Mouse (Mus musculus): Measurements from ENCODE around the gene Card10.

Card10 gene

GRCm38 (mm10) chr15:78834233-78835005, 31.6 kb upstream of the Card10 start:
- DNase-seq = peak; percentile 80

GRCm38 (mm10) chr15:78833582-78833981, 30.7 kb upstream of the Card10 start:
- DNase-seq = no peak

- DNase-seq = peak; percentile 89
Observed at GRCm38 (mm10) chr15:78832701-78833123, 29.9 kb upstream of the Card10 start.

- DNase-seq = peak; percentile 88
Observed at GRCm38 (mm10) chr15:78831720-78832657, 29.1 kb upstream of the Card10 start.

- DNase-seq = no peak
Observed at GRCm38 (mm10) chr15:78830742-78831719, 28.2 kb upstream of the Card10 start.

- DNase-seq = no peak
Observed at GRCm38 (mm10) chr15:78829636-78830035, 26.8 kb upstream of the Card10 start.

GRCm38 (mm10) chr15:78828315-78828714, 25.5 kb upstream of the Card10 start:
- no peak for DNase-seq

- peak; percentile 86 for DNase-seq
Observed at GRCm38 (mm10) chr15:78826213-78827204, 23.7 kb upstream of the Card10 start.

GRCm38 (mm10) chr15:78816074-78816391, 13.2 kb upstream of the Card10 start:
- no peak for DNase-seq

- DNase-seq = no peak
Observed at GRCm38 (mm10) chr15:78815314-78816073, 12.7 kb upstream of the Card10 start.

GRCm38 (mm10) chr15:78813603-78814002, 10.8 kb upstream of the Card10 start:
- no peak for DNase-seq

GRCm38 (mm10) chr15:78810146-78810545, 7.3 kb upstream of the Card10 start:
- no peak for DNase-seq

GRCm38 (mm10) chr15:78809739-78810138, 6.9 kb upstream of the Card10 start:
- DNase-seq = no peak

- no peak for DNase-seq
Observed at GRCm38 (mm10) chr15:78808980-78809379, 6.1 kb upstream of the Card10 start.

GRCm38 (mm10) chr15:78807141-78807540, 4.3 kb upstream of the Card10 start:
- no peak for DNase-seq

GRCm38 (mm10) chr15:78806614-78807013, 3.8 kb upstream of the Card10 start:
- DNase-seq = no peak

- no peak for DNase-seq
Observed at GRCm38 (mm10) chr15:78805351-78805750, 2.5 kb upstream of the Card10 start.

GRCm38 (mm10) chr15:78804326-78804725, 1.5 kb upstream of the Card10 start:
- DNase-seq = peak; percentile 80

GRCm38 (mm10) chr15:78803499-78803900, 658 bp upstream of the Card10 start:
- DNase-seq = peak; percentile 86

- DNase-seq = peak; percentile 66
Observed at GRCm38 (mm10) chr15:78801971-78802741, 686 bp downstream of the Card10 start.

Measured in kidney, postnatal 14 days (tissue).